Mouse (Mus musculus): ENCODE measurements at regions not wholly inside any gene's neighbourhood (a gene's known extent, or its start where the extent isn't known, plus 50 kb on each side); places are given as distances from the start of the nearest gene placed in this dataset.

DNA sequence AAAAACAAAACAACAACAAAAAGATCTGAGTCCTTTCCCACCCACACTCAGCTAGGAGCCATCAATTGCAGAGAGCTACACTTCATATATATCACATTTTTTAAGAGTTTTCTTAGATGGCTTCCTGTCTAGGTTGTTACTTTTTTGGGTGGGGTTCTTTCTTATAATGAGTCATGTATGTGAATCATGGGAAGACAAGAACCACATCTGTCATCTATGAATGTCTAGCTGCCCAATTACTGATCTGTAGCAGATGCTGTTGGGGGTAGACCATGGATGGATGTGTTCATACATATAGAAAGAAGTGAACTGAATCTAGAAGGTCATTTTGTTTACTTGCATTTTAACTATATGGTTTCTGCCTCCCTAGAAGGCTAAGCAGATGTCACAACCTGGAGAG, 215.4 kb upstream of the Pard3b start:
- no peaks in the 10 kb centered on the region for H3K4me1 ChIP-seq (ENCODE audit: control insufficient read depth, insufficient read depth, low read length)
- H3K9ac ChIP-seq (ENCODE audit: low read depth, low read length) = no peak overlapping the region
- no peak overlapping the region for H3K4me2 ChIP-seq
- H3K27ac ChIP-seq (ENCODE audit: low read depth, low read length) = no peak overlapping the region
- no peaks in the 10 kb centered on the region for H3K9me3 ChIP-seq (replicated peaks; ENCODE audit: control insufficient read depth, low read length)
- no peaks in the 10 kb centered on the region for H3K27me3 ChIP-seq (ENCODE audit: control insufficient read depth, insufficient read depth, low read length)
- H3K36me3 ChIP-seq (ENCODE audit: control insufficient read depth, insufficient read depth, low read length) = no peaks in the 10 kb centered on the region
- no peak for ATAC-seq (replicated peaks; ENCODE audit: insufficient number of reproducible peaks, low FRiP score, low TSS enrichment)
- no peak overlapping the region for H3K4me3 ChIP-seq (ENCODE audit: low read depth, low read length)

DNA sequence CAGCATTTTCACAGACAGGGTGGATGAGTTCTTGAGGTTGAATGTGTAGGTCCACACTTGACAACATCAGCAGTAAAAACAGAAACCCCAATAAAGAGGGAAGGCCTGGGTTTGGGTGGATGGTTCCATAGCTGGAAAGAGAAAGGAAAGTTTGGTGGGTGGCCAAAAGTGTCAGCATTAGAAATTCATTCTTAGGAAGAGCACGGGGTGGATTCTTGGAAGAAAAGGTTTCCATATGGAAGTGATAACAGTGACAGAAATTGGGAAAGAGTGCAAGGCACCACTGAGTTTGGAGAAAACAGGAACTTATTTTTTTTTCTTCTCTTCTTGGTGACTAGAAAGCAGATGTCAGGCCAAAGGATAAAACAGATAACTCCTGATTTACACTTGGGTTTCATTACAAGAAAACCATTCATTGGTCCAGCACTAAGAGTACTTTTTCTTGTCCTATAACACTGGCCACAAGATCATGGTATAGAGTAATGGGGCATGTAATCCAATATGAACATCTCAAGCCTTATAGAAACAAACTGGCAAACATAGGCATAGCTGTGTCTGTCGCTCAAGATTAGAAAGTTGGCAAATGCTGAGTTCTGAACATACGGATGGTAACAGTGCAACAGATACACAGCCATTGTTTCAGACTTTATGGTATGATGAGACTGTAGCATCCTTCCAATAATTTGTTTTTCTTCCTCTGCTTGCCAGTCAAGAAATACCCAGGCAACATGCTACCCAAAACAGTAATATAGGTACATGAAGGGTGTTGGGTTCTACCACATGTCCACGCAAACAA, 209.7 kb upstream of the Pard3b start:
- Histone ChIP-seq H3K4me2 (no peak overlapping the region), H3K27me3 (ENCODE audit: control insufficient read depth, insufficient read depth, low read length) (no peaks in the 10 kb centered on the region), H3K36me3 (ENCODE audit: control insufficient read depth, insufficient read depth, low read length) (no peaks in the 10 kb centered on the region), H3K4me3 (ENCODE audit: low read depth, low read length) (no peak overlapping the region), H3K9ac (ENCODE audit: low read depth, low read length) (no peak overlapping the region), H3K27ac (ENCODE audit: low read depth, low read length) (no peak overlapping the region), H3K4me1 (ENCODE audit: control insufficient read depth, insufficient read depth, low read length) (no peaks in the 10 kb centered on the region), H3K9me3 (replicated peaks; ENCODE audit: control insufficient read depth, low read length) (no peaks in the 10 kb centered on the region)
- 85% methylated on average over 4 of the region's 4 CpGs for WGBS (ENCODE audit: insufficient replicate concordance)
- ATAC-seq (replicated peaks; ENCODE audit: insufficient number of reproducible peaks, low FRiP score, low TSS enrichment) = no peak

DNA sequence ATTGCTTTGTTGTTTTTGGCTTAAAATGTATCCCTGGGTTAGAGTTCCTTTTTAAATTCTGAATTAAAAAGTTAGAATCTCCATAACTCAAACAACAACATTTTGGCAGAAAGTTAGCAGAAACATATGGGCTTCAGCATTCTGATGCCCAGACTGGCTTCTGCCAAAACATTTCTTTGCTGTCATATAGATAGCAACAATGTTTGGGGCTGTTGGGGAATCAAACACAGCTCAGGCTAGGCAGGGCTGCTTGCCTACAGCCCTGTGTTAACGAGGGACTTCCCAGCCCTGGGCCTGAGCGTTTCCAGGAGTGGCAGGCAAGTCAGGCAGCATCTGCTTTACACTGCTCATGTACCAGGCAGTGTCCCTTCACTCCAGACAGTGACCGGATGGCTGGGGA, 201.0 kb upstream of the Pard3b start:
- H3K36me3 ChIP-seq (ENCODE audit: control insufficient read depth, insufficient read depth, low read length) = no peaks in the 10 kb centered on the region
- no peak overlapping the region for H3K9ac ChIP-seq (ENCODE audit: low read depth, low read length)
- H3K4me3 ChIP-seq (ENCODE audit: low read depth, low read length) = no peak overlapping the region
- no peak for ATAC-seq (replicated peaks; ENCODE audit: insufficient number of reproducible peaks, low FRiP score, low TSS enrichment)
- H3K27ac ChIP-seq (ENCODE audit: low read depth, low read length) = no peak overlapping the region
- no peak overlapping the region for H3K4me2 ChIP-seq
- 55% methylated on average over 3 of the region's 3 CpGs for WGBS (ENCODE audit: insufficient replicate concordance)
- no peaks in the 10 kb centered on the region for H3K4me1 ChIP-seq (ENCODE audit: control insufficient read depth, insufficient read depth, low read length)
- no peaks in the 10 kb centered on the region for H3K9me3 ChIP-seq (replicated peaks; ENCODE audit: control insufficient read depth, low read length)
- H3K27me3 ChIP-seq (ENCODE audit: control insufficient read depth, insufficient read depth, low read length) = no peaks in the 10 kb centered on the region

DNA sequence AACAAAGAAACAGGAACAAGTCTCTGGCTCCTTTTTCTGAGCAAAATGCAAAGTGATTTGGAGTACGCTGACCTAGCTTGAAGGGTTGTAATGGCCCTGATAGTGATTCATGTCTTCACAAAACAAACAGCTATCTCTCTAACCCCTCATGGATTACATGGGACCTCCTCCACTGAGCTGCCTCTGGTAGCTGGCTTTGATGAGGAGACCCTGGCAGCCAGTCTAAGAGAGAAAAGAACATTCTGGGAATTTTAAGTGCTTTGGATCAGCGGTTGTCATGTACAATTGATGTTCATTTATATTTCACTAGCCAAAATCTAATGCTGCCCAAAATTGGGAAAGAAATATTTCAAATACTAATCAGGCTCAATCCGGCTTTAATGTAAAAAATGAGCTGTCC, 177.2 kb upstream of the Pard3b start:
- ATAC-seq (replicated peaks; ENCODE audit: insufficient number of reproducible peaks, low FRiP score, low TSS enrichment) = no peak
- Histone ChIP-seq H3K4me3 (ENCODE audit: low read depth, low read length) (no peak overlapping the region), H3K9ac (ENCODE audit: low read depth, low read length) (no peak overlapping the region), H3K27ac (ENCODE audit: low read depth, low read length) (no peak overlapping the region), H3K4me2 (no peak overlapping the region), H3K9me3 (replicated peaks; ENCODE audit: control insufficient read depth, low read length) (no peaks in the 10 kb centered on the region), H3K36me3 (ENCODE audit: control insufficient read depth, insufficient read depth, low read length) (no peaks in the 10 kb centered on the region), H3K4me1 (ENCODE audit: control insufficient read depth, insufficient read depth, low read length) (no peaks in the 10 kb centered on the region), H3K27me3 (ENCODE audit: control insufficient read depth, insufficient read depth, low read length) (no peaks in the 10 kb centered on the region)
- 69% methylated on average over 3 of the region's 3 CpGs for WGBS (ENCODE audit: insufficient replicate concordance)

DNA sequence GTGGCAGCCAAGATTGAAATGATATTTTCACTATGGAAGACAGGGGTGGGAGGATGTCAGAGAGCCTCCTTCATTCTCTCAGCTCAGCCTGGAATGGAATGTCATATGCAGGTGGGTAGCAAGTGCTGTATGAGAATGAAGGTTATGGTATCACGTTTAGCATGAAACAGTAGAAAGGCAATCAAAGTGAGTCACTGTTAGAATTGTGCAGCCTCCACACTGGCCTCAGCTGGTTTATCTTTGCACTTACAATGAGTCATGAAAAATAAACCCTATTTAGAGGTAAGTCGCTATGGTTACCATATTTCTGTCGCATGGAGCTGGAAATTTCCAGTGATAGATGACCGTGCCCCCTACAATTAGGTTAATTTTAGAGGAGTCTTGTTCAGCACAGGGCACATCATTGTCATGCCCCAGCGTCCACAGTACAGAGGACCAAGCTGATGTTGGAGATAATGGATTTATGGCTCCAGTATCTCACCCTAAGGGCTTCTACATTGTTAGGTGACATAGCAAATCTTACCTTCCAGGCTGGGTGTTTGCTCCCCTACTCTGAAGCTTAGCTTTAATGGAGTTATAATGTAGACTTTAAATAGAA, 167.9 kb upstream of the Pard3b start:
- 65% methylated on average over 5 of the region's 5 CpGs for WGBS (ENCODE audit: insufficient replicate concordance)
- ATAC-seq (replicated peaks; ENCODE audit: insufficient number of reproducible peaks, low FRiP score, low TSS enrichment) = no peak
- no peak overlapping the region for H3K27ac ChIP-seq (ENCODE audit: low read depth, low read length)

DNA sequence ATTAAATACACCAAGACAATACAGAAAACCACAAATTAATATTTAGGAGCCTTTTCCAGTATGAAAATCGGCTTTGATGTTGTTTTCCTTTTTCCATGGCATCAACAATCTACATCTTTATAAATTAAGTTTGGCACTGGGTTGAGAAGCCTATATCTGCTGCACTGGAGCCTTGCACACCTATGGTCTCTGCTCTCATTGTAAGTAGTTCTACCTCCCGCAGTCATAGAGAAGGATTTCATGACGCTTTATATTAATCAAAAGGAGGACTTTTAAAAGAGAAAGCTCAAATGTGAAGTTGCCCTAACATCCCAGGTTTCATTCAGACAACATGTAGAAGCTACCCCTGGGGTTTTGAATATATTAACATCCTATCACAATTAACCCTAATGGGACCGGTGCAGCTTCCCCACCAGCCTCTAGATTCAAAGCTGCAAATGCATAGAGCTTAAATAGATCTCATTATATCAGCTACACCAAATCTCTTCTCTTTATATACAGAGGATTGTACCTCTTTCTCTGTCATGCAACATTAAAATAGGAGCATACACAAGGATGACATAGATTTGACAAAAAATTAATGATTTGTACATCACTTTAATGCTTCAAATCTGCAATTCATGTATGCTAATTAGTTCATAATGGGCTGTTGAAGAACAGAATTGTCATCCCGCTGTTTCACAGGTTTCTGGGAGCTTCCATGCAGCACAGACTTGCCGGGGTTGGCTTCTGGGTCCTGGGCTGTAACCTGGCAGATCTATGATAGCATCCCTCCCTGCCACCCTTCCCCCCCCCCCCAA, 166.6 kb upstream of the Pard3b start:
- H3K36me3 ChIP-seq (ENCODE audit: control insufficient read depth, insufficient read depth, low read length) = no peaks in the 10 kb centered on the region
- H3K4me2 ChIP-seq = no peak overlapping the region
- no peak overlapping the region for H3K9ac ChIP-seq (ENCODE audit: low read depth, low read length)
- ATAC-seq (replicated peaks; ENCODE audit: insufficient number of reproducible peaks, low FRiP score, low TSS enrichment) = no peak
- no peaks in the 10 kb centered on the region for H3K27me3 ChIP-seq (ENCODE audit: control insufficient read depth, insufficient read depth, low read length)
- 81% methylated on average over 6 of the region's 6 CpGs for WGBS (ENCODE audit: insufficient replicate concordance)
- H3K4me3 ChIP-seq (ENCODE audit: low read depth, low read length) = no peak overlapping the region
- H3K9me3 ChIP-seq (replicated peaks; ENCODE audit: control insufficient read depth, low read length) = no peaks in the 10 kb centered on the region
- no peaks in the 10 kb centered on the region for H3K4me1 ChIP-seq (ENCODE audit: control insufficient read depth, insufficient read depth, low read length)
- no peak overlapping the region for H3K27ac ChIP-seq (ENCODE audit: low read depth, low read length)

More for the DNA sequence above, 167.9 kb upstream of the Pard3b start:
- no peaks in the 10 kb centered on the region for H3K9me3 ChIP-seq (replicated peaks; ENCODE audit: control insufficient read depth, low read length)
- no peaks in the 10 kb centered on the region for H3K4me1 ChIP-seq (ENCODE audit: control insufficient read depth, insufficient read depth, low read length)
- H3K9ac ChIP-seq (ENCODE audit: low read depth, low read length) = no peak overlapping the region
- H3K27me3 ChIP-seq (ENCODE audit: control insufficient read depth, insufficient read depth, low read length) = no peaks in the 10 kb centered on the region
- no peak overlapping the region for H3K4me2 ChIP-seq
- no peak overlapping the region for H3K4me3 ChIP-seq (ENCODE audit: low read depth, low read length)
- H3K36me3 ChIP-seq (ENCODE audit: control insufficient read depth, insufficient read depth, low read length) = no peaks in the 10 kb centered on the region

DNA sequence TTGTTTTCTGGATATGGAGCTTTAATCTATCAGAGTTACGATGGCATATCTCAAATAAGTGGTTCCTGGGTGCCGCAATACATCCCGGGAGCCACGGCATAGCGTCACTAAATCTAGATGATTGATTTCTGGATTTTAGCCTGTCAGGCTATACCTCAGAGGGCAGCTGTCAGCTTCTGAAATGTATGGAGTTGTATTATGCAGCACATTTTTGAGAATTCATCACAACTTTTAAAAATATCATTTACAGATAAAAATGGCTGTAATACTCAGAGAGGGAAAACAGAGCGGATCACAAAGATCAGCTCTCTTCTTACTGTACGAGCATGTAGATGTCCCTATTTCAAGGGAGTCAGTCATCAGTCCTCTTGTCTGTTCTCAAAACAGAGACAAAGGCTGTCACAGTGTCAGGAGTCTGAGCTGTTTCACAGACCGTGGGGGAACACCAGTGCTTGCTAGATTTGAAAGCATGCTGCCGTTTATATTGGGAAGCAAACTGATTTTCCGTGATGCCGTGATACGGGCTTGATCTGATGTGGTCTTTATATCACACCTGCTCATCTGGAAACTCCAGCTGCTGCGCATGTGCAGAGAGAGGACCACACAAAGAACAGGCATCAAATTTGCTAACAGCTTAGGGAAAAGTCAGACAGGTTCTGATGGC, 165.9 kb upstream of the Pard3b start:
- H3K4me2 ChIP-seq = no peak overlapping the region

DNA sequence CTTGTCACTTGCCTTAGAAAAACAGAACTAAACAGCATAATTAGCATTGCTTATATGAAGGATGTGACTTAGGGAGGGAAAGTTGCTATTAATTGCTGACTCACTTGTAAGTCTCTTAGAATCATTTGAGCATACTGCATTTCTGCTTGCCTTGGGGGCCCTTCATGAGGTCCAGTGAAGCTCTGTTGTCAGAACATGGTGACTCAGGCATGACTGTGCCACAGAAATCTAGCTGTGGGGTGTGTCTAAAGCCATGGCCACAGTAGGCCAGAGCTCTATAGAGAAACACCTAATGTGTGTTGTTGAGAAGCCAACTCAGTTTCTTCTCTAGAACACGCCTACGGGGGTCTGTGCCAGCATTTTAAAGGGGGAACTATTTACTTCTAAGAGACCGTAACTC, 153.2 kb upstream of the Pard3b start:
- Histone ChIP-seq H3K27ac (ENCODE audit: low read depth, low read length) (no peak overlapping the region), H3K27me3 (ENCODE audit: control insufficient read depth, insufficient read depth, low read length) (no peaks in the 10 kb centered on the region), H3K4me3 (ENCODE audit: low read depth, low read length) (no peak overlapping the region), H3K36me3 (ENCODE audit: control insufficient read depth, insufficient read depth, low read length) (no peaks in the 10 kb centered on the region), H3K9ac (ENCODE audit: low read depth, low read length) (no peak overlapping the region), H3K4me1 (ENCODE audit: control insufficient read depth, insufficient read depth, low read length) (no peaks in the 10 kb centered on the region), H3K9me3 (replicated peaks; ENCODE audit: control insufficient read depth, low read length) (no peaks in the 10 kb centered on the region), H3K4me2 (no peak overlapping the region)
- no peak for ATAC-seq (replicated peaks; ENCODE audit: insufficient number of reproducible peaks, low FRiP score, low TSS enrichment)
- WGBS (ENCODE audit: insufficient replicate concordance) = 85% methylated on average over 3 of the region's 3 CpGs

More for the DNA sequence above, 165.9 kb upstream of the Pard3b start:
- Histone ChIP-seq H3K36me3 (ENCODE audit: control insufficient read depth, insufficient read depth, low read length) (no peaks in the 10 kb centered on the region), H3K4me3 (ENCODE audit: low read depth, low read length) (no peak overlapping the region), H3K27me3 (ENCODE audit: control insufficient read depth, insufficient read depth, low read length) (no peaks in the 10 kb centered on the region), H3K27ac (ENCODE audit: low read depth, low read length) (no peak overlapping the region), H3K9ac (ENCODE audit: low read depth, low read length) (no peak overlapping the region), H3K4me1 (ENCODE audit: control insufficient read depth, insufficient read depth, low read length) (no peaks in the 10 kb centered on the region), H3K9me3 (replicated peaks; ENCODE audit: control insufficient read depth, low read length) (no peaks in the 10 kb centered on the region)
- ATAC-seq (replicated peaks; ENCODE audit: insufficient number of reproducible peaks, low FRiP score, low TSS enrichment) = no peak
- WGBS (ENCODE audit: insufficient replicate concordance) = 74% methylated on average over 13 of the region's 13 CpGs
